Mouse (Mus musculus): ENCODE results near the gene Ptdss2.

- TF ChIP-seq POLR2A (IDR thresholded peaks at IDR 0.05; ENCODE audit: borderline replicate concordance, control insufficient read depth, low read depth, low read length), result peak; percentile 82
- TF ChIP-seq CTCF (IDR thresholded peaks at IDR 0.05; ENCODE audit: control insufficient read depth, insufficient read depth, low read length), result no peak
Observed at GRCm38 (mm10) chr7:141193948-141194347, 71.8 kb downstream of the Ptdss2 start, which contains the start of the genes Hras and Lrrc56.
